Comparison of ENCODE assay signal across 18 mouse cellular contexts in the genomic region with DNA sequence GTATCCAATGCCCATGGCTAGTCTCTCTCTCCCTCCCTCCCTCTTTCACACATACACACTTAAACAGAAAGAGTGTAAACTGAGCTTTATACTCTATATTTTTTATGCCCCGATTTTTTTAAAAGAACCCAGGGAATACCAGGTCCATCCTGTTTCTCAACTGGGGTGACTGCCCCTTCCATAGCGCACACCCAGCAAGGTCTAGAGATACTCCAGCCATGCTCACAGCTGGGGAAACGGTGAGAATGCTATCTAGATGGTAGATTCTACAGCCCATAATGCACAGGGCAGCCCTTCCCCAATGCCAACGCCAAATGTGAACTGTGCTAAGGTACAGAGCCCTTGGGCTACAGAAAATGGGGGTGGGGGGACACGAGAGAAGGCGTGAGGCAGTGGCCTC. TPM values are rescaled to one million over a fixed set of nuclear protein-coding genes. Genes with fewer than 3 reads are reported as not detected.
DNase-seq lines count a peak whose midpoint lies in the region; ATAC-seq and TF ChIP-seq lines count a peak whose summit lies in the region.
"Had no signal": no experiment of that assay in that cellular context is flagged by ENCODE, and none has a peak within 500 bp of the region (broad histone marks: within the 10 kb centered on the region; RNA-seq: fewer than 3 reads in every experiment).

No protein-coding gene starts in this region.

- H3K79me2 ChIP-seq in myocyte (ENCODE audit: control insufficient read depth, insufficient read depth), result peaks cover 61% of the 10 kb centered on the region

- no peaks in the 10 kb centered on the region for H3K9me3 ChIP-seq in kidney, embryonic 16.5 days (ENCODE audit: low read length)
- no peaks in the 10 kb centered on the region for H3K9me3 ChIP-seq in limb, embryonic 10.5 days (replicated peaks)
- H3K9me3 ChIP-seq: embryonic facial prominence, embryonic 10.5 days; embryonic facial prominence, embryonic 12.5 days; forebrain, embryonic 13.5 days; forebrain, embryonic 15.5 days had no signal

- peak overlapping the region; percentile 17; the same call in 1 of the 2 replicates for H3K27ac ChIP-seq in kidney, adult 2 months (ENCODE audit: insufficient read depth, low read depth, low read length)
- no peak overlapping the region for H3K27ac ChIP-seq in kidney, embryonic 16.5 days (ENCODE audit: low read length)
- H3K27ac ChIP-seq in limb, embryonic 10.5 days, result peak overlapping the region; percentile 61; the same call in 1 of the 2 replicates
- H3K27ac ChIP-seq: embryonic facial prominence, embryonic 12.5 days; forebrain, embryonic 13.5 days; forebrain, embryonic 15.5 days had no signal

- H3K4me3 ChIP-seq in kidney, adult 2 months (ENCODE audit: insufficient read depth, low read depth, low read length), result no peak overlapping the region
- H3K4me3 ChIP-seq in kidney, embryonic 16.5 days (ENCODE audit: low read length), result no peak overlapping the region
- H3K4me3 ChIP-seq in limb, embryonic 10.5 days, result no peak overlapping the region
- no peak overlapping the region for H3K4me3 ChIP-seq in myocyte
- H3K4me3 ChIP-seq: embryonic facial prominence, embryonic 10.5 days; embryonic facial prominence, embryonic 12.5 days; forebrain, embryonic 13.5 days; forebrain, embryonic 15.5 days had no signal

- H3K9ac ChIP-seq in kidney, embryonic 16.5 days (replicated peaks; ENCODE audit: low read length), result no peak overlapping the region
- H3K9ac ChIP-seq: embryonic facial prominence, embryonic 12.5 days; forebrain, embryonic 13.5 days; forebrain, embryonic 15.5 days; forebrain, postnatal 0 days had no signal

- peaks cover 27% of the 10 kb centered on the region for H3K4me1 ChIP-seq in kidney, adult 2 months (ENCODE audit: control insufficient read depth, insufficient read depth, low read length)
- H3K4me1 ChIP-seq in kidney, embryonic 16.5 days (ENCODE audit: insufficient read depth, low read length), result peaks cover 17% of the 10 kb centered on the region
- peaks cover 77% of the 10 kb centered on the region for H3K4me1 ChIP-seq in limb, embryonic 10.5 days
- H3K4me1 ChIP-seq: forebrain, embryonic 13.5 days; forebrain, embryonic 15.5 days had no signal

- no peak overlapping the region for H3ac ChIP-seq in myocyte (ENCODE audit: control insufficient read depth, insufficient read length)

- no peaks in the 10 kb centered on the region for H3K36me3 ChIP-seq in kidney, adult 2 months (ENCODE audit: control insufficient read depth, insufficient read depth, low read length)
- H3K36me3 ChIP-seq in kidney, embryonic 16.5 days (ENCODE audit: insufficient read depth, low read length), result no peaks in the 10 kb centered on the region
- H3K36me3 ChIP-seq in limb, embryonic 10.5 days, result no peaks in the 10 kb centered on the region
- no peaks in the 10 kb centered on the region for H3K36me3 ChIP-seq in myocyte (ENCODE audit: control insufficient read depth, insufficient read depth)
- H3K36me3 ChIP-seq: embryonic facial prominence, embryonic 10.5 days; embryonic facial prominence, embryonic 12.5 days; forebrain, embryonic 15.5 days had no signal

- ATAC-seq in kidney, embryonic 16.5 days (ENCODE audit: low FRiP score, low TSS enrichment), result no peak
- ATAC-seq: forebrain, embryonic 13.5 days; forebrain, embryonic 15.5 days; forebrain, postnatal 0 days had no signal

- 93% methylated on average over 6 of the region's 6 CpGs for WGBS in kidney, adult 2 months
- 89% methylated on average over 6 of the region's 6 CpGs for WGBS in kidney, embryonic 16.5 days
- WGBS in limb, embryonic 10.5 days, result 94% methylated on average over 6 of the region's 6 CpGs

- no peak for DNase-seq in kidney, adult 2 months
- DNase-seq in limb, embryonic 10.5 days (ENCODE audit: low spot score), result no peak
- no peak for DNase-seq in testis, postnatal 14 days (ENCODE audit: low spot score)
- DNase-seq: adrenal gland, adult 2 months; adrenal gland, postnatal 25 days; cerebellum, adult 11 months; cerebellum, adult 18-20 months; cerebellum, adult 8-10 months; cerebellum, adult 9-11 months; cerebellum, postnatal 14 days; cerebellum, postnatal 36 days; forebrain, postnatal 0 days had no signal

- H3K4me2 ChIP-seq in kidney, embryonic 16.5 days (replicated peaks; ENCODE audit: low read depth, low read length), result no peak overlapping the region
- H3K4me2 ChIP-seq in myocyte (ENCODE audit: low read depth), result peak overlapping the region; percentile 76
- H3K4me2 ChIP-seq: embryonic facial prominence, embryonic 12.5 days; forebrain, embryonic 13.5 days; forebrain, embryonic 15.5 days had no signal

- no peak for TF ChIP-seq POLR2A in kidney, adult 2 months (IDR thresholded peaks at IDR 0.05; ENCODE audit: low read depth, low read length)
- no peak for TF ChIP-seq POLR2A in myocyte (IDR thresholded peaks at IDR 0.05; ENCODE audit: insufficient read length, low read depth)

- no peak for TF ChIP-seq CTCF in kidney, adult 2 months (conservative IDR thresholded peaks at IDR 0.05; ENCODE audit: insufficient read depth, insufficient read length, low read depth, low read length)

- H3K27me3 ChIP-seq in kidney, adult 2 months (replicated peaks; ENCODE audit: control insufficient read depth, insufficient read depth, low read length), result no peaks in the 10 kb centered on the region
- H3K27me3 ChIP-seq in kidney, embryonic 16.5 days (ENCODE audit: insufficient read depth, low read length), result no peaks in the 10 kb centered on the region
- no peaks in the 10 kb centered on the region for H3K27me3 ChIP-seq in limb, embryonic 10.5 days (ENCODE audit: low read depth, poor library complexity, severe bottlenecking)
- no peaks in the 10 kb centered on the region for H3K27me3 ChIP-seq in myocyte (ENCODE audit: control insufficient read depth, insufficient read depth, insufficient read length)
- H3K27me3 ChIP-seq: embryonic facial prominence, embryonic 12.5 days; forebrain, embryonic 13.5 days; forebrain, embryonic 15.5 days had no signal

TF ChIP-seq in myocyte, 11 proteins besides CTCF, POLR2A, EP300 and RAD21:
- TF ChIP-seq E2F4 (IDR thresholded peaks at IDR 0.05; ENCODE audit: insufficient read depth) (no peak), CEBPB (IDR thresholded peaks at IDR 0.05; ENCODE audit: insufficient read depth, poor library complexity, severe bottlenecking) (no peak), MAX (IDR thresholded peaks at IDR 0.05; ENCODE audit: low read depth) (no peak), POLR2AphosphoS2 (IDR thresholded peaks at IDR 0.05; ENCODE audit: insufficient read length, low read depth) (no peak), MYOG (IDR thresholded peaks at IDR 0.05; ENCODE audit: control insufficient read depth in 1 of 3, insufficient read depth in 1 of 3, insufficient read length in 2 of 3, low read depth in 2 of 3) (no peak), USF1 (IDR thresholded peaks at IDR 0.05; ENCODE audit: low read depth) (no peak), TCF12 (IDR thresholded peaks at IDR 0.05; ENCODE audit: insufficient read depth, poor library complexity, severe bottlenecking) (no peak)

RNA-seq across cellular contexts. Expression of a gene that starts 51.2 kb away (rescaled TPM):
- polyA plus RNA-seq in kidney, adult 2 months (2012; rRNA removed), result 113 and 129 TPM in 2 replicates
- polyA plus RNA-seq in kidney, embryonic 16.5 days (2015; fragmentation: Nextera tagmentation; extraction: Ambion mirVana), result 18.9 and 19.1 TPM in 2 replicates
- polyA plus RNA-seq in limb, embryonic 10.5 days (2016; fragmentation: Nextera tagmentation; extraction: Ambion mirVana), result 40.2 and 41.5 TPM in 2 replicates
- 28.6 TPM for polyA plus RNA-seq in myocyte (2012; fragmentation: generic; extraction: Trizol)
